Mouse (Mus musculus) adrenal gland, postnatal 4 days (tissue): ENCODE results near the gene Ppp3r2. TPM values are rescaled to one million over a fixed set of nuclear protein-coding genes. Genes with fewer than 3 reads are reported as not detected.

Experiments used
- DNase-seq, 2 experiments: peaks; one replicate each; pipeline ENCODE4 v3.0.0; 2021 to 2022; ENCODE audit warnings: low spot score in 2 of 2, mixed read lengths in 2 of 2
- long read RNA-seq, 2 experiments: library from polyadenylated mRNA; stranded (forward); transcript quantifications; one replicate each; pipeline ENCODE4 v2.0.0; 2021
- total RNA-seq, 2 experiments: library from RNA; stranded (reverse); gene quantifications; 2 replicates each; pipeline ENCODE4 v1.2.3; 2021

Gene Ppp3r2
- not detected for total RNA-seq
- long read RNA-seq, experiment 1: 0 reads
- long read RNA-seq, experiment 2: 0 reads

- DNase-seq: no peak
Measured at GRCm38 (mm10) chr4:49681812-49682211, at the start of gene Ppp3r2. TSS of gene Ppp3r2 (minus strand) at chr4:49682024.

GRCm38 (mm10) chr4:49729326-49729725 lies 47.5 kb upstream of the Ppp3r2 start:
- DNase-seq: no peak

GRCm38 (mm10) chr4:49723908-49724307 lies 42.1 kb upstream of the Ppp3r2 start:
- no peak for DNase-seq

- DNase-seq: no peak
Measured at GRCm38 (mm10) chr4:49691405-49692194, 9.8 kb upstream of the Ppp3r2 start.

- peak in 1 of 2 experiments; percentile 12 for DNase-seq
Measured at GRCm38 (mm10) chr4:49688594-49689288, 6.9 kb upstream of the Ppp3r2 start.

GRCm38 (mm10) chr4:49680171-49680875 lies 1.5 kb downstream of the Ppp3r2 start:
- no peak for DNase-seq

- no peak for DNase-seq
Measured at GRCm38 (mm10) chr4:49676790-49677189, 5.0 kb downstream of the Ppp3r2 start.

GRCm38 (mm10) chr4:49676071-49676470 lies 5.8 kb downstream of the Ppp3r2 start:
- no peak for DNase-seq

- no peak for DNase-seq
Measured at GRCm38 (mm10) chr4:49664850-49665249, 17.0 kb downstream of the Ppp3r2 start.

- DNase-seq: no peak
Measured at GRCm38 (mm10) chr4:49662231-49662630, 19.6 kb downstream of the Ppp3r2 start.

GRCm38 (mm10) chr4:49661664-49662063 lies 20.2 kb downstream of the Ppp3r2 start:
- no peak for DNase-seq

- DNase-seq: no peak
Measured at GRCm38 (mm10) chr4:49659421-49659820, 22.4 kb downstream of the Ppp3r2 start.

- no peak for DNase-seq
Measured at GRCm38 (mm10) chr4:49639913-49640312, 41.9 kb downstream of the Ppp3r2 start.

- DNase-seq: no peak
Measured at GRCm38 (mm10) chr4:49637821-49638220, 44.0 kb downstream of the Ppp3r2 start.

- no peak for DNase-seq
Measured at GRCm38 (mm10) chr4:49632139-49632481, 49.7 kb downstream of the Ppp3r2 start.

GRCm38 (mm10) chr4:49631319-49632138 lies 50.3 kb downstream of the Ppp3r2 start, which contains the start of gene Rnf20:
TSS of gene Rnf20 (plus strand) at chr4:49632006.
- peak; percentile 81 to 89 for DNase-seq

- no peak for DNase-seq
Measured at GRCm38 (mm10) chr4:49628941-49629340, 52.9 kb downstream of the Ppp3r2 start.
